Mouse (Mus musculus) myocyte (in vitro differentiated cells): ENCODE results near the gene Axin1.

Experiments
- MAX ChIP-seq: IDR thresholded peaks from one replicate; pipeline ENCODE4 v1.6.1; 2011; ENCODE audit warnings: low read depth, mild to moderate bottlenecking, control low read depth
- POLR2A ChIP-seq: IDR thresholded peaks from one replicate; pipeline ENCODE4 v1.6.1; 2011; ENCODE audit warnings: low read depth, mild to moderate bottlenecking, control low read depth, moderate library complexity; ENCODE audit not compliant: insufficient read length
- POLR2AphosphoS2 ChIP-seq: IDR thresholded peaks from one replicate; pipeline ENCODE4 v1.6.1; 2011; ENCODE audit warnings: low read depth, control low read depth; ENCODE audit not compliant: insufficient read length
- TCF3 ChIP-seq: IDR thresholded peaks from one replicate; pipeline ENCODE4 v1.6.1; 2011; ENCODE audit warnings: low read depth, control low read depth; ENCODE audit not compliant: insufficient read length

DNA sequence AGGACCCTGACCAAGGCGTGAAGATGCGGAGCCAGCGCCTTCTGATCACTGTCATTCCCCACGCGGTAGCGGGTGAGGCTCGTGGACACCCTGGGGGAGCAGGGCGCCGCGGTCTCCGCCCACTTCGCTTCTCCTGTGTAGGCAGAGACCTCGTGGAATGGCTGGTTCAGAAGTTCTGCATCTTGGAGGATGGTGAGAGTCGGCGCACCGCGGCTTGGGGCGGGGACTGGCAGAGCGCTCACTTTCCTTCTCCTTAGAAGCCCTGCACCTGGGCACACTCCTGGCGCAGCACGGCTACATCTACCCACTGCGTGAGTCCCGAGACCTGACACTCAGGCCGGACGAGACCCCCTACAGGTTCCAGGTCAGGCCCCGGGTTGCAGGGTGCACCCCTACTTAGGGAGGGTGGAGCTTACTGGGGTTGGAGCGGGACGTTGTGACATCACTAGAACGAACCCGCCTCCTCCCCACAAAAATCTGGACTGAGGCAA lies 64.9 kb downstream of the Axin1 start:
- TF ChIP-seq POLR2A = no peak
- no peak for TF ChIP-seq POLR2AphosphoS2
- TF ChIP-seq MAX = no peak
- TF ChIP-seq TCF3 = no peak
